ENCODE assay signal across 8 mouse cellular contexts in the genomic region with DNA sequence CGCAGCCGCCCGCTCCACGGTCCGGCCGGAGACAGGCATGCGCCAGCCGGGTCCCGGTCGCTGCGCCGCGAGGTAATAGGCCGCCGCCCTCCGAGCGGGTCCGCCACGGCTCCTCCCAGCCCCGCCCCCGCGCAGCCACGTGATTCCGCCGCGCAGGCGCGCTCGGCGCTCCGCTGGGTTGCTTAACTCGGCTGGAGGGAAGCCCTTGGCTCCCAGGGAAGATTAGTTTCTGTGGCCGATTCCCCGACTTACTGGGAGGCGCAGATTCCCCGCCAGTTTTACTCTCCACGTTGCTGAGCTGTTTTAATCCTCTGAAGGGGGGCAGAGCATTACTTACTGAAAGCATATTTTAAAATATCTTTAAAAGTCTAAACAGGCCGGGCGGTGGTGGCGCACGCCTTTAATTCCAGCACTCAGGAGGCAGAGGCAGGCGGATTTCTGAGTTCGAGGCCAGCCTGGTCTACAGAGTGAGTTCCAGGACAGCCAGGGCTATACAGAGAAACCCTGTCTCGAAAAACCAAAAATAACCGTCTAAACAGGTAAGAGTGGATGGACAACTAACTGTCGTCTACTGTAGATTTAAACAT. TPM values are rescaled to one million over a fixed set of nuclear protein-coding genes. Genes with fewer than 3 reads are reported as not detected.
A peak's percentile ranks its signal among the peaks of the same experiment; 100 is the strongest.
DNase-seq lines count a peak whose midpoint lies in the region; ATAC-seq and TF ChIP-seq lines count a peak whose summit lies in the region.

A gene (minus strand): TSS at position 69 of the 587 bp plus-strand sequence.

- peak within 1 kb of the TSS; percentile 72 for H3K4me2 ChIP-seq in forebrain, postnatal 0 days (ENCODE audit: low read depth)
- peak within 1 kb of the TSS; percentile 71 for H3K4me2 ChIP-seq in neural tube, embryonic 15.5 days

- peak in 1 of 2 experiments; percentile 68; a peak in 2 of 4 replicates for TF ChIP-seq POLR2A in MEL (IDR thresholded peaks at IDR 0.05; ENCODE audit: control insufficient read depth in 1 of 2, insufficient read depth in 1 of 2, low read depth in 1 of 2, low read length in 2 of 2, poor library complexity in 1 of 2)
- TF ChIP-seq POLR2A in cerebellum, adult 2 months (IDR thresholded peaks at IDR 0.05; ENCODE audit: borderline replicate concordance, insufficient read depth, low read length): peak; percentile 53
- peak; percentile 28; the same call in 1 of the 2 replicates for TF ChIP-seq POLR2A in lung, adult 2 months (IDR thresholded peaks at IDR 0.05; ENCODE audit: borderline replicate concordance, extremely low read depth, low read depth, low read length)

- no peaks in the 10 kb centered on the region for H3K27me3 ChIP-seq in MEL (ENCODE audit: control insufficient read depth in 1 of 2, insufficient read depth in 2 of 2, low read length in 2 of 2)
- no peaks in the 10 kb centered on the region for H3K27me3 ChIP-seq in cerebellum, adult 2 months (ENCODE audit: control insufficient read depth, insufficient read depth, low read length)
- H3K27me3 ChIP-seq in forebrain, postnatal 0 days (ENCODE audit: insufficient read depth, low read length): no peaks in the 10 kb centered on the region
- H3K27me3 ChIP-seq in neural tube, embryonic 15.5 days (replicated peaks): no peaks in the 10 kb centered on the region

- peaks cover 10 to 12% of the 10 kb centered on the region in 2 experiments for H3K36me3 ChIP-seq in MEL (ENCODE audit: control insufficient read depth in 1 of 2, insufficient read depth in 2 of 2, low read length in 2 of 2)
- peaks cover 20% of the 10 kb centered on the region for H3K36me3 ChIP-seq in forebrain, postnatal 0 days (ENCODE audit: insufficient read depth)
- peaks cover 15% of the 10 kb centered on the region for H3K36me3 ChIP-seq in neural tube, embryonic 15.5 days

- TF ChIP-seq EP300 in MEL (IDR thresholded peaks at IDR 0.05; ENCODE audit: low read depth in 1 of 2, low read length in 2 of 2): no peak

- no peaks in the 10 kb centered on the region for H3K9me3 ChIP-seq in MEL (replicated peaks; ENCODE audit: insufficient read depth, low read length)
- H3K9me3 ChIP-seq in forebrain, postnatal 0 days (ENCODE audit: low read length): no peaks in the 10 kb centered on the region
- no peaks in the 10 kb centered on the region for H3K9me3 ChIP-seq in neural tube, embryonic 15.5 days (replicated peaks)

- 12% methylated on average over 46 of the region's 46 CpGs for WGBS in cerebellum, adult 2 months
- WGBS in forebrain, postnatal 0 days: 15% methylated on average over 40 of the region's 46 CpGs
- WGBS in lung, adult 2 months: 12% methylated on average over 44 of the region's 46 CpGs
- WGBS in neural tube, embryonic 15.5 days: 14% methylated on average over 46 of the region's 46 CpGs

- H3K4me1 ChIP-seq in MEL (ENCODE audit: control insufficient read depth in 1 of 2, insufficient read depth in 2 of 2, low read length in 2 of 2): peaks cover 0 to 3% of the 10 kb centered on the region in 2 experiments; a peak in 2 of 4 replicates
- H3K4me1 ChIP-seq in cerebellum, adult 2 months (ENCODE audit: control insufficient read depth, insufficient read depth, low read length): peaks cover 6% of the 10 kb centered on the region
- H3K4me1 ChIP-seq in forebrain, postnatal 0 days (ENCODE audit: insufficient read depth): peaks cover 10% of the 10 kb centered on the region
- H3K4me1 ChIP-seq in lung, adult 2 months (ENCODE audit: control insufficient read depth, insufficient read depth, low read length): peaks cover 3% of the 10 kb centered on the region
- peaks cover 22% of the 10 kb centered on the region for H3K4me1 ChIP-seq in neural tube, embryonic 15.5 days

- peak within 1 kb of the TSS; percentile 64 for H3K9ac ChIP-seq in MEL (ENCODE audit: control insufficient read depth, low read depth, low read length, poor library complexity, severe bottlenecking)
- H3K9ac ChIP-seq in forebrain, postnatal 0 days: peak within 1 kb of the TSS; percentile 65
- H3K9ac ChIP-seq in neural tube, embryonic 15.5 days (replicated peaks): peak within 1 kb of the TSS; percentile 77

- peak within 1 kb of the TSS; percentile 60; the same call in 1 of the 2 replicates for H3K27ac ChIP-seq in MEL (ENCODE audit: control insufficient read depth, low read depth, low read length)
- no peak within 1 kb of the TSS for H3K27ac ChIP-seq in cerebellum, adult 2 months (ENCODE audit: insufficient read depth, low read length)
- H3K27ac ChIP-seq in forebrain, postnatal 0 days (ENCODE audit: low read depth, low read length): no peak within 1 kb of the TSS
- peak within 1 kb of the TSS; percentile 56; the same call in 1 of the 2 replicates for H3K27ac ChIP-seq in layer of hippocampus, adult 2 months
- H3K27ac ChIP-seq in neural tube, embryonic 15.5 days (replicated peaks): peak within 1 kb of the TSS; percentile 67

- DNase-seq in MEL (ENCODE audit: low read depth, low spot score): peak; percentile 94
- peak; percentile 96 to 97 for DNase-seq in cerebellum, adult 2 months
- peak; percentile 95 for DNase-seq in forebrain, postnatal 0 days
- DNase-seq in heart, postnatal 4 days: peak; percentile 98
- peak; percentile 94 to 97 for DNase-seq in layer of hippocampus, adult 2 months (ENCODE audit: low spot score in 2 of 2)
- DNase-seq in lung, adult 2 months: peak; percentile 98
- peak; percentile 99 for DNase-seq in testis, postnatal 10 days (ENCODE audit: low spot score)

- TF ChIP-seq CTCF in MEL (IDR thresholded peaks at IDR 0.05 in 2 of 3, conservative IDR thresholded peaks at IDR 0.05 in 1 of 3; ENCODE audit: control insufficient read depth in 1 of 3, insufficient read depth in 1 of 3, low read depth in 2 of 3, low read length in 3 of 3, poor library complexity in 1 of 3, severe bottlenecking in 1 of 3): no peak
- TF ChIP-seq CTCF in cerebellum, adult 2 months (IDR thresholded peaks at IDR 0.05; ENCODE audit: borderline replicate concordance, insufficient read depth, low read depth, low read length): no peak
- no peak for TF ChIP-seq CTCF in forebrain, postnatal 0 days (IDR thresholded peaks at IDR 0.05; ENCODE audit: low read depth)
- no peak for TF ChIP-seq CTCF in layer of hippocampus, adult 2 months (conservative IDR thresholded peaks at IDR 0.05)
- no peak for TF ChIP-seq CTCF in lung, adult 2 months (IDR thresholded peaks at IDR 0.05; ENCODE audit: insufficient read depth, low read length)

- peaks cover 3% of the 10 kb centered on the region; the same call in 1 of the 2 replicates for H3K79me2 ChIP-seq in MEL (ENCODE audit: control insufficient read depth, insufficient read depth, low read length, poor library complexity)

- H3K4me3 ChIP-seq in MEL (ENCODE audit: control insufficient read depth in 1 of 2, insufficient read depth in 1 of 2, low read depth in 2 of 2, low read length in 2 of 2): peak within 1 kb of the TSS; percentile 57 to 95
- H3K4me3 ChIP-seq in cerebellum, adult 2 months (replicated peaks; ENCODE audit: insufficient read depth, low read depth, low read length): peak within 1 kb of the TSS; percentile 59
- H3K4me3 ChIP-seq in forebrain, postnatal 0 days (ENCODE audit: low read depth, low read length): peak within 1 kb of the TSS; percentile 59
- peak within 1 kb of the TSS; percentile 62 for H3K4me3 ChIP-seq in layer of hippocampus, adult 2 months
- peak within 1 kb of the TSS; percentile 71 for H3K4me3 ChIP-seq in lung, adult 2 months (replicated peaks; ENCODE audit: extremely low read depth, low read depth, low read length)
- H3K4me3 ChIP-seq in neural tube, embryonic 15.5 days (replicated peaks): peak within 1 kb of the TSS; percentile 61

- ATAC-seq in forebrain, postnatal 0 days: peak; percentile 99
- ATAC-seq in neural tube, embryonic 15.5 days (ENCODE audit: low FRiP score): peak; percentile 97

- TF ChIP-seq RAD21 in MEL (IDR thresholded peaks at IDR 0.05; ENCODE audit: low read depth, low read length): no peak

TF ChIP-seq in MEL, 35 proteins besides CTCF, POLR2A, EP300 and RAD21 (continues in another document):
- TF ChIP-seq TBP (IDR thresholded peaks at IDR 0.05; ENCODE audit: low read depth, low read length) (peak; percentile 54), UBTF (IDR thresholded peaks at IDR 0.05; ENCODE audit: borderline replicate concordance, insufficient read depth, low read depth, low read length) (no peak), NRF1 (IDR thresholded peaks at IDR 0.05; ENCODE audit: insufficient read depth, low read depth, low read length, poor library complexity, severe bottlenecking) (peak; percentile 86), GATA1 (IDR thresholded peaks at IDR 0.05; ENCODE audit: low read depth, low read length) (no peak), MYB (IDR thresholded peaks at IDR 0.05; ENCODE audit: low read depth, low read length) (no peak), MAZ (IDR thresholded peaks at IDR 0.05; ENCODE audit: low read depth, low read length) (peak; percentile 47; the same call in 1 of the 2 replicates), POLR2AphosphoS2 (IDR thresholded peaks at IDR 0.05; ENCODE audit: low read length) (no peak), MAFK (IDR thresholded peaks at IDR 0.05; ENCODE audit: borderline replicate concordance, low read depth, low read length) (no peak), MXI1 (IDR thresholded peaks at IDR 0.05; ENCODE audit: low read depth, low read length) (peak; percentile 68), SMC3 (IDR thresholded peaks at IDR 0.05; ENCODE audit: low read depth, low read length) (no peak), BHLHE40 (IDR thresholded peaks at IDR 0.05; ENCODE audit: borderline replicate concordance, low read depth, low read length) (no peak), USF2 (IDR thresholded peaks at IDR 0.05; ENCODE audit: borderline replicate concordance in 1 of 2, insufficient read depth in 1 of 2, low read depth in 1 of 2, low read length in 2 of 2) (peak; percentile 34 to 83; a peak in 3 of 4 replicates), USF1 (IDR thresholded peaks at IDR 0.05; ENCODE audit: low read depth, low read length) (peak; percentile 97), MAX (IDR thresholded peaks at IDR 0.05; ENCODE audit: low read length) (peak; percentile 89), HCFC1 (IDR thresholded peaks at IDR 0.05; ENCODE audit: low read depth, low read length) (peak; percentile 69; the same call in 1 of the 2 replicates), TCF12 (IDR thresholded peaks at IDR 0.05; ENCODE audit: low read depth, low read length) (peak; percentile 47; the same call in 1 of the 2 replicates)

RNA-seq across cellular contexts. Expression of the gene that starts here (rescaled TPM):
- 3.0 and 3.7 TPM in 2 replicates for total RNA-seq in MEL (2012; rRNA removed)
- 1 to 10 TPM in 1 of 2 experiments, not detected in 1; 7.4 TPM for polyA plus RNA-seq in MEL (2012; ENCODE audit: insufficient read depth in 1 of 2, insufficient read length in 2 of 2, low read depth in 1 of 2, low replicate concordance in 2 of 2, missing spikeins in 1 of 2)
- 27.7 and 27.8 TPM in 2 replicates for polyA plus RNA-seq in cerebellum, adult 2 months (2012; rRNA removed)
- total RNA-seq in forebrain, postnatal 0 days (2014; rRNA removed): 22.1 and 28.3 TPM in 2 replicates
- polyA plus RNA-seq in forebrain, postnatal 0 days (2015; fragmentation: Nextera tagmentation; extraction: Ambion mirVana): 17.0 and 22.9 TPM in 2 replicates
- total RNA-seq in heart, postnatal 4 days (2021): 1 to 10 TPM; 7.3 to 8.8 TPM
- 10 to 100 TPM; 31.4 to 33.1 TPM for total RNA-seq in layer of hippocampus, adult 2 months (2021)
- polyA plus RNA-seq in lung, adult 2 months (2012; rRNA removed): 15.8 and 19.1 TPM in 2 replicates
- 26.4 and 26.9 TPM in 2 replicates for polyA plus RNA-seq in neural tube, embryonic 15.5 days (2015; fragmentation: Nextera tagmentation; extraction: Ambion mirVana)

Comparison
In these comparisons a context has a peak if more than half of its experiments do, and no peak if none do; other contexts are left out.
1. H3K27ac ChIP-seq: peak in MEL (single experiment), layer of hippocampus, adult 2 months (single experiment) and neural tube, embryonic 15.5 days (single experiment); none in cerebellum, adult 2 months (single experiment) and forebrain, postnatal 0 days (single experiment).
2. Peak in every context shown above with its lines, with median percentiles within 50 percentile points of each other: DNase-seq, H3K4me3 ChIP-seq and H3K9ac ChIP-seq.